Mouse (Mus musculus) kidney, postnatal 0 days (tissue): ENCODE data around the gene Brix1. TPM values are rescaled to one million over a fixed set of nuclear protein-coding genes. Genes with fewer than 3 reads are reported as not detected.

ENCODE experiments used
- ATAC-seq: fragments of 200-750 bp; cut with Nextera tagmentation; replicated peaks from 2 replicates; pipeline ENCODE4 v1.8.0; 2017; ENCODE audit warnings: low read depth, moderate number of reproducible peaks, moderate TSS enrichment, moderate library complexity; ENCODE audit not compliant: low FRiP score
- DNase-seq: peaks from one replicate; pipeline ENCODE4 v3.0.0-alpha.2; 2016; ENCODE audit warnings: low spot score
- H3K27ac ChIP-seq: fragments of 300-500 bp; sonication (generic); 2 replicates; pipeline ENCODE4 v1.5.1; 2014; ENCODE audit warnings: mild to moderate bottlenecking
- H3K27me3 ChIP-seq: fragments of 300-500 bp; sonication (generic); 2 replicates; pipeline ENCODE4 v1.6.1; 2014; ENCODE audit warnings: low read length, mixed read lengths; ENCODE audit not compliant: insufficient read depth
- H3K36me3 ChIP-seq: fragments of 300-500 bp; sonication (generic); 2 replicates; pipeline ENCODE4 v1.6.1; 2014; ENCODE audit warnings: low read length, mixed read lengths; ENCODE audit not compliant: insufficient read depth
- H3K4me1 ChIP-seq: fragments of 300-500 bp; sonication (generic); replicated peaks from 2 replicates; pipeline ENCODE4 v1.6.1; 2014; ENCODE audit warnings: antibody characterized with exemption, low read length, mixed read lengths; ENCODE audit not compliant: insufficient read depth
- H3K4me2 ChIP-seq: fragments of 300-500 bp; sonication (generic); 2 replicates; pipeline ENCODE4 v1.6.1; 2014; ENCODE audit warnings: mild to moderate bottlenecking, low read length, moderate library complexity, mixed read lengths
- H3K4me3 ChIP-seq: fragments of 300-500 bp; sonication (generic); replicated peaks from 2 replicates; pipeline ENCODE4 v1.5.1; 2014; ENCODE audit warnings: low read depth, low read length
- H3K9ac ChIP-seq: fragments of 300-500 bp; sonication (generic); 2 replicates; pipeline ENCODE4 v1.6.1; 2014; ENCODE audit warnings: low read depth, low read length
- H3K9me3 ChIP-seq: fragments of 300-500 bp; sonication (generic); replicated peaks from 2 replicates; pipeline ENCODE4 v1.6.1; 2016; ENCODE audit warnings: low read length, inconsistent platforms, mixed read lengths
- CTCF ChIP-seq: IDR thresholded peaks from 2 replicates; pipeline ENCODE4 v1.5.1; 2016; ENCODE audit warnings: antibody characterized with exemption, low read depth, mild to moderate bottlenecking, moderate library complexity
- WGBS: fragments of 180-500 bp; shearing (Covaris S2); extraction: QIAGEN DNeasy Blood & Tissue Kit; methylation state at CpG from one replicate; pipeline ENCODE4 v1.1.7; 2014; 5-methylcytosine and 5-hydroxymethylcytosine counted together
- polyA plus RNA-seq: library from polyadenylated mRNA; unstranded; fragments of >200 nt; fragmentation: Nextera tagmentation; extraction: Ambion mirVana; gene quantifications from 2 replicates; pipeline ENCODE4 v1.2.1, GENCODE M21; 2015

Brix1 gene
- polyA plus RNA-seq, 1 experiment from 2014 or later, result 146 TPM

GRCm38 (mm10) chr15:10468761-10469160 is 17.0 kb downstream of the Brix1 start:
- WGBS, result 89% methylated on average over 3 of the region's 3 CpGs
- no peak overlapping the region for H3K4me3 ChIP-seq
- H3K27me3 ChIP-seq, result no peaks in the 10 kb centered on the region
- ATAC-seq (no peak), DNase-seq (no peak)
- no peaks in the 10 kb centered on the region for H3K36me3 ChIP-seq
- H3K9ac ChIP-seq, result no peak overlapping the region
- TF ChIP-seq CTCF, result no peak
- peak overlapping the region; percentile 86; the same call in 1 of the 2 replicates for H3K4me2 ChIP-seq
- no peak overlapping the region for H3K27ac ChIP-seq
- H3K9me3 ChIP-seq, result no peaks in the 10 kb centered on the region
- 0 out of 2 replicates have a peak, but pooled peaks cover 3% of the 10 kb centered on the region for H3K4me1 ChIP-seq

- peaks cover 21% of the 10 kb centered on the region for H3K36me3 ChIP-seq
- H3K27me3 ChIP-seq, result no peaks in the 10 kb centered on the region
- H3K4me1 ChIP-seq, result 0 out of 2 replicates have a peak, but pooled peaks cover 3% of the 10 kb centered on the region
- no peak overlapping the region for H3K27ac ChIP-seq
- no peak overlapping the region for H3K4me2 ChIP-seq
- TF ChIP-seq CTCF, result no peak
- no peak for ATAC-seq
- no peaks in the 10 kb centered on the region for H3K9me3 ChIP-seq
- DNase-seq, result no peak
- no peak overlapping the region for H3K4me3 ChIP-seq
- 85% methylated on average over 3 of the region's 3 CpGs for WGBS
- H3K9ac ChIP-seq, result no peak overlapping the region
Measured at GRCm38 (mm10) chr15:10464678-10465077, 21.1 kb downstream of the Brix1 start.

- Histone ChIP-seq H3K4me1 (no peaks in the 10 kb centered on the region), H3K27me3 (no peaks in the 10 kb centered on the region), H3K9ac (no peak overlapping the region), H3K9me3 (no peaks in the 10 kb centered on the region), H3K4me2 (no peak overlapping the region), H3K27ac (no peak overlapping the region), H3K4me3 (no peak overlapping the region), H3K36me3 (peaks cover 22% of the 10 kb centered on the region)
- DNase-seq (no peak), ATAC-seq (no peak)
- WGBS, result 82% methylated on average over 5 of the region's 5 CpGs
- no peak for TF ChIP-seq CTCF
Measured at GRCm38 (mm10) chr15:10463555-10463954, 22.2 kb downstream of the Brix1 start.

- no peak overlapping the region for H3K9ac ChIP-seq
- WGBS, result 72% methylated on average over 12 of the region's 12 CpGs
- no peak overlapping the region for H3K4me3 ChIP-seq
- H3K9me3 ChIP-seq, result no peaks in the 10 kb centered on the region
- no peak overlapping the region for H3K4me2 ChIP-seq
- no peak for TF ChIP-seq CTCF
- no peaks in the 10 kb centered on the region for H3K4me1 ChIP-seq
- H3K36me3 ChIP-seq, result peaks cover 22% of the 10 kb centered on the region
- no peak for DNase-seq
- H3K27ac ChIP-seq, result no peak overlapping the region
- H3K27me3 ChIP-seq, result no peaks in the 10 kb centered on the region
- no peak for ATAC-seq
Measured at GRCm38 (mm10) chr15:10460986-10461385, 24.8 kb downstream of the Brix1 start.

GRCm38 (mm10) chr15:10447102-10447501 is 38.6 kb downstream of the Brix1 start:
- no peak for ATAC-seq
- Histone ChIP-seq H3K36me3 (peaks cover 17% of the 10 kb centered on the region), H3K27ac (no peak overlapping the region), H3K4me2 (no peak overlapping the region), H3K9ac (no peak overlapping the region), H3K4me1 (no peaks in the 10 kb centered on the region), H3K9me3 (no peaks in the 10 kb centered on the region), H3K27me3 (no peaks in the 10 kb centered on the region), H3K4me3 (no peak overlapping the region)
- no peak for DNase-seq
- 77% methylated on average over 3 of the region's 3 CpGs for WGBS
- no peak for TF ChIP-seq CTCF

GRCm38 (mm10) chr15:10442275-10442674 is 43.5 kb downstream of the Brix1 start:
- WGBS, result 90% methylated on average over 1 of the region's 1 CpGs
- ATAC-seq (no peak), DNase-seq (no peak)
- H3K9ac ChIP-seq, result no peak overlapping the region
- no peaks in the 10 kb centered on the region for H3K4me1 ChIP-seq
- no peaks in the 10 kb centered on the region for H3K9me3 ChIP-seq
- peaks cover 17% of the 10 kb centered on the region for H3K36me3 ChIP-seq
- no peak for TF ChIP-seq CTCF
- no peak overlapping the region for H3K27ac ChIP-seq
- no peak overlapping the region for H3K4me2 ChIP-seq
- H3K4me3 ChIP-seq, result no peak overlapping the region
- H3K27me3 ChIP-seq, result no peaks in the 10 kb centered on the region

GRCm38 (mm10) chr15:10441493-10441892 is 44.3 kb downstream of the Brix1 start:
- no peak for DNase-seq
- H3K4me1 ChIP-seq, result no peaks in the 10 kb centered on the region
- H3K27me3 ChIP-seq, result no peaks in the 10 kb centered on the region
- H3K4me3 ChIP-seq, result no peak overlapping the region
- H3K36me3 ChIP-seq, result peaks cover 19% of the 10 kb centered on the region
- no peaks in the 10 kb centered on the region for H3K9me3 ChIP-seq
- ATAC-seq, result no peak
- H3K9ac ChIP-seq, result no peak overlapping the region
- 80% methylated on average over 9 of the region's 9 CpGs for WGBS
- no peak overlapping the region for H3K27ac ChIP-seq
- no peak for TF ChIP-seq CTCF
- H3K4me2 ChIP-seq, result no peak overlapping the region
